Mouse (Mus musculus) embryo, embryonic 9.5 days (tissue): ENCODE measurements at regions not wholly inside any gene's neighbourhood (a gene's known extent, or its start where the extent isn't known, plus 50 kb on each side); places are given as distances from the start of the nearest gene placed in this dataset.

Experiments
- DNase-seq: peaks from one replicate; pipeline ENCODE4 v3.0.0-alpha.2; 2017; ENCODE audit errors: extremely low spot score

- DNase-seq = no peak
Measured at GRCm38 (mm10) chr1:80131354-80131753, 86.9 kb downstream of the Fam124b start.

- DNase-seq = no peak
Measured at GRCm38 (mm10) chr1:80123966-80124365, 94.3 kb downstream of the Fam124b start.

GRCm38 (mm10) chr1:80115913-80116312 is 102.4 kb downstream of the Fam124b start:
- DNase-seq = no peak

- no peak for DNase-seq
Measured at GRCm38 (mm10) chr1:80107747-80108476, 110.4 kb downstream of the Fam124b start.

- peak; percentile 17 for DNase-seq
Measured at GRCm38 (mm10) chr1:80106269-80106668, 112.0 kb downstream of the Fam124b start.

GRCm38 (mm10) chr1:80098266-80098665 is 120.0 kb downstream of the Fam124b start:
- DNase-seq = no peak

GRCm38 (mm10) chr1:80091800-80092199 is 126.5 kb downstream of the Fam124b start:
- no peak for DNase-seq

- DNase-seq = no peak
Measured at GRCm38 (mm10) chr1:80091350-80091749, 126.9 kb downstream of the Fam124b start.

GRCm38 (mm10) chr1:80088651-80089050 is 129.6 kb downstream of the Fam124b start:
- DNase-seq = no peak

GRCm38 (mm10) chr1:80076357-80076756 is 141.9 kb downstream of the Fam124b start:
- DNase-seq = no peak

GRCm38 (mm10) chr1:80074376-80074775 is 143.9 kb downstream of the Fam124b start:
- no peak for DNase-seq

- no peak for DNase-seq
Measured at GRCm38 (mm10) chr1:80073950-80074349, 144.3 kb downstream of the Fam124b start.

- DNase-seq = no peak
Measured at GRCm38 (mm10) chr1:80069141-80069540, 149.1 kb downstream of the Fam124b start.

GRCm38 (mm10) chr1:80062121-80062520 is 156.2 kb downstream of the Fam124b start:
- no peak for DNase-seq

GRCm38 (mm10) chr1:80061632-80062031 is 156.6 kb downstream of the Fam124b start:
- DNase-seq = no peak

GRCm38 (mm10) chr1:80045141-80045540 is 173.1 kb downstream of the Fam124b start:
- no peak for DNase-seq

GRCm38 (mm10) chr1:80040409-80040808 is 177.9 kb downstream of the Fam124b start:
- DNase-seq = no peak

GRCm38 (mm10) chr1:80039891-80040290 is 178.4 kb downstream of the Fam124b start:
- no peak for DNase-seq

- no peak for DNase-seq
Measured at GRCm38 (mm10) chr1:80039161-80039560, 178.2 kb upstream of the Serpine2 start.

- DNase-seq = no peak
Measured at GRCm38 (mm10) chr1:80038059-80038458, 177.1 kb upstream of the Serpine2 start.

GRCm38 (mm10) chr1:80036436-80036835 is 175.5 kb upstream of the Serpine2 start:
- DNase-seq = no peak

- no peak for DNase-seq
Measured at GRCm38 (mm10) chr1:80033522-80033921, 172.5 kb upstream of the Serpine2 start.

GRCm38 (mm10) chr1:80033121-80033520 is 172.1 kb upstream of the Serpine2 start:
- no peak for DNase-seq

- no peak for DNase-seq
Measured at GRCm38 (mm10) chr1:80032464-80032863, 171.5 kb upstream of the Serpine2 start.
